Mouse (Mus musculus) liver, adult 2 months (tissue): Measurements from ENCODE around the gene Ap3d1. TPM values are rescaled to one million over a fixed set of nuclear protein-coding genes. Genes with fewer than 3 reads are reported as not detected.
A peak's percentile ranks its signal among the peaks of the same experiment; 100 is the strongest.

Experiments used
- DNase-seq: peaks from one replicate; pipeline ENCODE4 v3.0.0-alpha.2; 2011; ENCODE audit warnings: low read depth, low spot score; ENCODE audit errors: extremely low read depth
- H3K27ac ChIP-seq: fragments of 200-500 bp; replicated peaks from 2 replicates; pipeline ENCODE4 v1.5.1; 2012; ENCODE audit warnings: low read depth, mild to moderate bottlenecking, control low read depth, inconsistent platforms, low read length; ENCODE audit not compliant: insufficient read depth
- H3K27me3 ChIP-seq: fragments of 200-500 bp; 2 replicates; pipeline ENCODE4 v1.6.1; 2012; ENCODE audit warnings: mild to moderate bottlenecking, moderate library complexity, low read length, inconsistent platforms; ENCODE audit not compliant: control insufficient read depth, insufficient read depth
- H3K36me3 ChIP-seq: fragments of 200-500 bp; 2 replicates; pipeline ENCODE4 v1.6.1; 2012; ENCODE audit warnings: low read length, inconsistent platforms; ENCODE audit not compliant: control insufficient read depth, insufficient read depth
- H3K4me1 ChIP-seq: fragments of 200-500 bp; 2 replicates; pipeline ENCODE4 v1.6.1; 2011; ENCODE audit warnings: low read length; ENCODE audit not compliant: control insufficient read depth, insufficient read depth
- H3K4me3 ChIP-seq: fragments of 200-500 bp; 2 replicates; pipeline ENCODE4 v1.5.1; 2011; ENCODE audit warnings: low read depth, mild to moderate bottlenecking, control low read depth, low read length, moderate library complexity; ENCODE audit not compliant: insufficient read depth
- H3K79me2 ChIP-seq: fragments of 200-500 bp; 2 replicates; pipeline ENCODE4 v1.6.1; 2012; ENCODE audit warnings: inconsistent platforms, mild to moderate bottlenecking, low read length, moderate library complexity; ENCODE audit not compliant: control insufficient read depth, insufficient read depth
- H3K9ac ChIP-seq: fragments of 200-500 bp; 2 replicates; pipeline ENCODE4 v1.6.1; 2012; ENCODE audit warnings: low read depth, mild to moderate bottlenecking, control low read depth, inconsistent platforms, low read length
- CTCF ChIP-seq: fragments of 200-500 bp; IDR thresholded peaks from 2 replicates; pipeline ENCODE4 v1.5.1; 2011; ENCODE audit warnings: low read depth, low read length, control low read depth
- POLR2A ChIP-seq: fragments of 200-500 bp; IDR thresholded peaks from 2 replicates; pipeline ENCODE4 v1.6.1; 2011; ENCODE audit warnings: low read length, control low read depth; ENCODE audit not compliant: insufficient read depth; ENCODE audit errors: extremely low read depth
- WGBS: fragments of 180-500 bp; shearing (Covaris S2); methylation state at CpG from one replicate; pipeline ENCODE4 v1.1.7; 2018; 5-methylcytosine and 5-hydroxymethylcytosine counted together
- polyA plus RNA-seq: library from polyadenylated mRNA; depleted of rRNA; stranded (reverse); fragments of >200 nt; gene quantifications from 2 replicates; pipeline ENCODE4 v1.2.3, GENCODE M21; 2012
- total RNA-seq: library from RNA; depleted of rRNA; stranded (reverse); fragments of >200 nt; gene quantifications from 2 replicates; pipeline ENCODE4 v1.2.3, GENCODE M21; 2014

Ap3d1 gene
- total and polyA plus RNA-seq, 2 experiments: 22.3 to 49.2 TPM

GRCm38 (mm10) chr10:80701721-80702535 is 40.1 kb downstream of the Ap3d1 start, which contains the start of the genes Mob3a and Izumo4:
TSS of gene Mob3a (minus strand) at chr10:80701977.
TSS of gene Izumo4 (plus strand) at chr10:80702184.
- Histone ChIP-seq H3K27me3 (no peaks in the 10 kb centered on the region), H3K9ac (peak within 1 kb of the TSS; percentile 78), H3K4me3 (peak within 1 kb of the TSS; percentile 72), H3K79me2 (peaks cover 3% of the 10 kb centered on the region; the same call in 1 of the 2 replicates), H3K27ac (peak within 1 kb of the TSS; percentile 82), H3K4me1 (peaks cover 9% of the 10 kb centered on the region), H3K36me3 (0 out of 2 replicates have a peak, but pooled peaks cover 2% of the 10 kb centered on the region)
- DNase-seq: peak; percentile 98
- under 1% methylated on average over 59 of the region's 59 CpGs for WGBS
- no peak for TF ChIP-seq CTCF
- peak; percentile 40; the same call in 1 of the 2 replicates for TF ChIP-seq POLR2A

GRCm38 (mm10) chr10:80700732-80701131 is 41.3 kb downstream of the Ap3d1 start:
- Histone ChIP-seq H3K4me3 (no peak overlapping the region), H3K4me1 (peaks cover 9% of the 10 kb centered on the region), H3K36me3 (no peaks in the 10 kb centered on the region), H3K27me3 (no peaks in the 10 kb centered on the region), H3K79me2 (peaks cover 3% of the 10 kb centered on the region; the same call in 1 of the 2 replicates), H3K27ac (no peak overlapping the region), H3K9ac (no peak overlapping the region)
- TF ChIP-seq POLR2A (no peak), CTCF (no peak)
- 45% methylated on average over 4 of the region's 4 CpGs for WGBS
- no peak for DNase-seq

GRCm38 (mm10) chr10:80700038-80700504 is 42.0 kb downstream of the Ap3d1 start:
- no peak for DNase-seq
- Histone ChIP-seq H3K4me3 (no peak overlapping the region), H3K4me1 (peaks cover 9% of the 10 kb centered on the region), H3K79me2 (peaks cover 3% of the 10 kb centered on the region; the same call in 1 of the 2 replicates), H3K9ac (no peak overlapping the region), H3K27ac (no peak overlapping the region), H3K36me3 (no peaks in the 10 kb centered on the region), H3K27me3 (no peaks in the 10 kb centered on the region)
- 90% methylated on average over 7 of the region's 7 CpGs for WGBS
- no peak for TF ChIP-seq POLR2A
- TF ChIP-seq CTCF: no peak

GRCm38 (mm10) chr10:80698605-80699004 is 43.5 kb downstream of the Ap3d1 start:
- WGBS: 87% methylated on average over 9 of the region's 9 CpGs
- H3K4me1 ChIP-seq: peaks cover 8% of the 10 kb centered on the region
- peaks cover 3% of the 10 kb centered on the region; the same call in 1 of the 2 replicates for H3K79me2 ChIP-seq
- TF ChIP-seq POLR2A (no peak), CTCF (no peak)
- no peaks in the 10 kb centered on the region for H3K27me3 ChIP-seq
- no peak overlapping the region for H3K4me3 ChIP-seq
- no peak overlapping the region for H3K27ac ChIP-seq
- H3K36me3 ChIP-seq: no peaks in the 10 kb centered on the region
- no peak for DNase-seq
- no peak overlapping the region for H3K9ac ChIP-seq

- H3K27me3 ChIP-seq: no peaks in the 10 kb centered on the region
- no peak overlapping the region for H3K4me3 ChIP-seq
- H3K27ac ChIP-seq: no peak overlapping the region
- DNase-seq: no peak
- TF ChIP-seq POLR2A (no peak), CTCF (no peak)
- peaks cover 3% of the 10 kb centered on the region; the same call in 1 of the 2 replicates for H3K79me2 ChIP-seq
- no peaks in the 10 kb centered on the region for H3K36me3 ChIP-seq
- H3K4me1 ChIP-seq: no peaks in the 10 kb centered on the region
- H3K9ac ChIP-seq: no peak overlapping the region
- 94% methylated on average over 9 of the region's 9 CpGs for WGBS
Measured at GRCm38 (mm10) chr10:80697812-80698211, 44.3 kb downstream of the Ap3d1 start.
